Mouse (Mus musculus) intestine, embryonic 14.5 days (tissue): ENCODE measurements around the gene Dock4. TPM values are rescaled to one million over a fixed set of nuclear protein-coding genes. Genes with fewer than 3 reads are reported as not detected.
A peak's percentile ranks its signal among the peaks of the same experiment; 100 is the strongest.
"Not testable (repeated sequence)": the region's sequence is repeated elsewhere in the genome, so short reads cannot be mapped to it uniquely, and the experiment has no call there.

ENCODE experiments used
- ATAC-seq: fragments of 200-750 bp; cut with Nextera tagmentation; replicated peaks from 2 replicates; pipeline ENCODE4 v1.8.0; 2017; ENCODE audit warnings: low read depth, moderate number of reproducible peaks, moderate TSS enrichment, moderate library complexity; ENCODE audit not compliant: low FRiP score, low TSS enrichment
- DNase-seq: peaks from one replicate; pipeline ENCODE4 v3.0.0-alpha.2; 2018; ENCODE audit warnings: low spot score
- H3K27ac ChIP-seq: fragments of 300-500 bp; sonication (generic); 2 replicates; pipeline ENCODE4 v1.5.1; 2014; ENCODE audit warnings: low read depth, mild to moderate bottlenecking, control low read depth
- H3K27me3 ChIP-seq: fragments of 300-500 bp; sonication (generic); replicated peaks from 2 replicates; pipeline ENCODE4 v1.6.1; 2014; ENCODE audit warnings: low read length, control low read depth; ENCODE audit not compliant: control insufficient read depth, insufficient read depth
- H3K36me3 ChIP-seq: fragments of 300-500 bp; sonication (generic); 2 replicates; pipeline ENCODE4 v1.6.1; 2014; ENCODE audit warnings: low read length, control low read depth; ENCODE audit not compliant: control insufficient read depth, insufficient read depth
- H3K4me1 ChIP-seq: fragments of 300-500 bp; sonication (generic); replicated peaks from 2 replicates; pipeline ENCODE4 v1.6.1; 2014; ENCODE audit warnings: low read length, control low read depth, mixed read lengths; ENCODE audit not compliant: control insufficient read depth, insufficient read depth
- H3K4me2 ChIP-seq: fragments of 300-500 bp; sonication (generic); 2 replicates; pipeline ENCODE4 v1.6.1; 2014; ENCODE audit warnings: low read length
- H3K4me3 ChIP-seq: fragments of 300-500 bp; sonication (generic); 2 replicates; pipeline ENCODE4 v1.5.1; 2014; ENCODE audit warnings: low read depth, low read length, control low read depth, mixed read lengths
- H3K9ac ChIP-seq: fragments of 300-500 bp; sonication (generic); 2 replicates; pipeline ENCODE4 v1.6.1; 2014; ENCODE audit warnings: mild to moderate bottlenecking, low read length
- H3K9me3 ChIP-seq: fragments of 300-500 bp; sonication (generic); 2 replicates; pipeline ENCODE4 v1.6.1; 2016; ENCODE audit warnings: low read length, control low read depth; ENCODE audit not compliant: control insufficient read depth
- WGBS: fragments of 180-500 bp; shearing (Covaris S2); extraction: QIAGEN DNeasy Blood & Tissue Kit; methylation state at CpG from one replicate; pipeline ENCODE4 v1.1.7; 2014; 5-methylcytosine and 5-hydroxymethylcytosine counted together
- polyA plus RNA-seq: library from polyadenylated mRNA; unstranded; fragments of >200 nt; fragmentation: Nextera tagmentation; extraction: Ambion mirVana; gene quantifications from 2 replicates; pipeline ENCODE4 v1.2.1, GENCODE M21; 2014

The Dock4 gene
- polyA plus RNA-seq, 1 experiment from 2014 or later = 10.6 TPM

- ATAC-seq (no peak), DNase-seq (no peak)
- Histone ChIP-seq H3K27ac (no peak overlapping the region), H3K4me2 (no peak overlapping the region), H3K4me1 (peaks cover 3% of the 10 kb centered on the region; the same call in 1 of the 2 replicates), H3K4me3 (no peak overlapping the region), H3K27me3 (no peaks in the 10 kb centered on the region), H3K9ac (no peak overlapping the region), H3K36me3 (no peaks in the 10 kb centered on the region), H3K9me3 (no peaks in the 10 kb centered on the region)
- 62% methylated on average over 3 of the region's 3 CpGs for WGBS
Measured at GRCm38 (mm10) chr12:40843474-40844080, 397.8 kb downstream of the Dock4 start.

DNA sequence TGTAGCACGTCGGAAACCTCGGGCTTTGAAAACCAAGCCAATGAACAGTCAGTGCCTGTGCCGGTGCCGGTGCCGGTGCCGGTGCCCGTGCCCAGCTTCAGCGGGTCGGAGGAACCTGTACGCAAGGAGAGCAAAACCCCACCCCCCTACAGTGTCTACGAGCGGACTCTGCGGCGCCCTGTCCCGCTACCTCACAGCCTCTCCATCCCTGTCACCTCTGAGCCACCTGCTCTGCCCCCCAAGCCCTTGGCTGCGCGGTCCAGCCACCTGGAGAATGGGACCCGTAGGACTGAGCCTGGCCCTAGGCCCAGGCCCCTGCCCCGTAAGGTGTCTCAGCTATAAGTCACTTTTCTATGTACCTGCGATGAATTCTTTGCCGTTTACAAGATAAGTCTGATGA, 398.6 kb downstream of the Dock4 start:
- Histone ChIP-seq H3K9me3 (no peaks in the 10 kb centered on the region), H3K36me3 (no peaks in the 10 kb centered on the region), H3K27me3 (no peaks in the 10 kb centered on the region), H3K4me1 (no peaks in the 10 kb centered on the region), H3K9ac (no peak overlapping the region), H3K4me3 (no peak overlapping the region), H3K4me2 (no peak overlapping the region), H3K27ac (no peak overlapping the region)
- DNase-seq (no peak), ATAC-seq (0 out of 2 replicates have a peak, but pooled peaks have one; percentile 50)
- 90% methylated on average over 22 of the region's 22 CpGs for WGBS

DNA sequence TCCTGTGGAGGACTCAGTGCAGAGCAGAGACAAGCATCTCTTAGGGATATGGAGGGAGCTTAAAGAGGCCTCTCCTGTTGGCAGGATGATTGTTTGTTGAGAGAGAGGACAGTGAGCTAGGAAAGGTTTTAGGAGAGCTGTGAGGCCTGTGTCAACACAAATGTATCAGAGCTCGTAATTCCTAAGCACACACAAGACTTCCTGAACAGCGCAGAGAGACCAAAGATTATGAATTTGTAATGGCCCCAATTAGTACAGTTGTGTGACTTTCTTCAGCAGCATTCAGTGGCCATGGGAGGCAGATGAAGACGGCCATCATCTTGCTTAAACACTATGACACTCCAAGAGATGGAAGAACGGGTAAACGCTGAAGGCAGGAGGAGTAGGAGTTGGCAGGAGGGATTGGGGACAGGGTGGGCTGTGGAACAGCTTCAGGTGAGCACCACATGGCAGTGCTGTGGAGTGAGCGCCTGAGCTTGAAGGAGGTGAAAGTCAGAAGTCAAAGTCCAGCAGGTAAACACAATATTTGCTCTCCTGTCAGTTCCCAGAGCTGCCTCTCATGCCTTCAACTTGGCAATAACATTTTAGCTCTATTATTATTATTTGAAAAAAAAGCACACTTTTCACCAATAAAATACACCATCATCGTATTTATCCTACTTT, 409.1 kb downstream of the Dock4 start:
- Histone ChIP-seq H3K27me3 (no peaks in the 10 kb centered on the region), H3K4me1 (no peaks in the 10 kb centered on the region), H3K4me3 (no peak overlapping the region), H3K9ac (no peak overlapping the region), H3K9me3 (no peaks in the 10 kb centered on the region), H3K36me3 (no peaks in the 10 kb centered on the region), H3K27ac (no peak overlapping the region), H3K4me2 (no peak overlapping the region)
- no peak for ATAC-seq
- no peak for DNase-seq
- 76% methylated on average over 7 of the region's 7 CpGs for WGBS

DNA sequence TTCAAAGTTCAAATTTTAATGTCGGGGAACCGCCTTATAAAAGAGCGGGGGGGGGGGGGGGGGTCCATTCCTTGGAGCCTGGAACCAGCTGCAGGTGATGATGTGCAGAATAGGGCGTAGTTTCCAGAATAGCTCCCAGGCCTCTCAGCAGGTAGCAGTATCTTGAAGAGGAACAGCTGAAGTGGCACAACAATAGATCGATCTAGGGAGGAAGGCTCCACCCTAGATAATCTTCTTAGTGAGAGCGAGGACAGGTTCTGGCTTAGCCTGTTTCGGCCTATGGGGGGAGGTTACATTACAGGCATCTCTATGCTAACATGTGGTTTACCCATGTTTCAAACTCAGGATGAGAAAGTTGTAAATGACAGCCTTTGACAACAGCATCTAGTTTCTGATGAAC, 411.7 kb downstream of the Dock4 start:
- H3K4me1 ChIP-seq = no peaks in the 10 kb centered on the region
- no peaks in the 10 kb centered on the region for H3K36me3 ChIP-seq
- H3K27ac ChIP-seq = no peak overlapping the region
- no peak overlapping the region for H3K4me3 ChIP-seq
- H3K9ac ChIP-seq = no peak overlapping the region
- H3K27me3 ChIP-seq = no peaks in the 10 kb centered on the region
- no peak overlapping the region for H3K4me2 ChIP-seq
- DNase-seq = peak; percentile 42
- WGBS = 92% methylated on average over 7 of the region's 7 CpGs
- H3K9me3 ChIP-seq = no peaks in the 10 kb centered on the region
- ATAC-seq = no peak

- not testable (repeated sequence) for H3K27ac ChIP-seq, H3K4me3 ChIP-seq, H3K4me1 ChIP-seq, H3K9me3 ChIP-seq, H3K27me3 ChIP-seq, DNase-seq, H3K36me3 ChIP-seq, H3K4me2 ChIP-seq, H3K9ac ChIP-seq, ATAC-seq
- WGBS = 87% methylated on average over 7 of the region's 7 CpGs
Measured at GRCm38 (mm10) chr12:40858763-40859162, 413.0 kb downstream of the Dock4 start.

- Histone ChIP-seq H3K27ac (no peak overlapping the region), H3K9ac (no peak overlapping the region), H3K36me3 (no peaks in the 10 kb centered on the region), H3K4me2 (no peak overlapping the region), H3K9me3 (peaks cover 8% of the 10 kb centered on the region; the same call in 1 of the 2 replicates), H3K4me3 (no peak overlapping the region), H3K27me3 (no peaks in the 10 kb centered on the region), H3K4me1 (no peaks in the 10 kb centered on the region)
- ATAC-seq (no peak), DNase-seq (no peak)
- WGBS = 94% methylated on average over 5 of the region's 5 CpGs
Measured at GRCm38 (mm10) chr12:40870387-40870786, 424.6 kb downstream of the Dock4 start.

- H3K4me3 ChIP-seq = no peak overlapping the region
- H3K9ac ChIP-seq = no peak overlapping the region
- no peaks in the 10 kb centered on the region for H3K36me3 ChIP-seq
- no peaks in the 10 kb centered on the region for H3K4me1 ChIP-seq
- H3K27me3 ChIP-seq = no peaks in the 10 kb centered on the region
- DNase-seq (no peak), ATAC-seq (no peak)
- no peak overlapping the region for H3K27ac ChIP-seq
- peaks cover 8% of the 10 kb centered on the region; the same call in 1 of the 2 replicates for H3K9me3 ChIP-seq
- 93% methylated on average over 3 of the region's 3 CpGs for WGBS
- H3K4me2 ChIP-seq = no peak overlapping the region
Measured at GRCm38 (mm10) chr12:40872716-40873115, 427.0 kb downstream of the Dock4 start.

GRCm38 (mm10) chr12:40873267-40873666, 427.5 kb downstream of the Dock4 start:
- H3K36me3 ChIP-seq, H3K27me3 ChIP-seq, H3K27ac ChIP-seq, H3K9ac ChIP-seq, H3K4me2 ChIP-seq, DNase-seq, H3K4me3 ChIP-seq, ATAC-seq, H3K4me1 ChIP-seq, H3K9me3 ChIP-seq: not testable (repeated sequence)
- 62% methylated on average over 7 of the region's 7 CpGs for WGBS

- no peaks in the 10 kb centered on the region for H3K36me3 ChIP-seq
- no peak overlapping the region for H3K27ac ChIP-seq
- H3K4me1 ChIP-seq = 0 out of 2 replicates have a peak, but pooled peaks cover 4% of the 10 kb centered on the region
- 86% methylated on average over 3 of the region's 3 CpGs for WGBS
- no peak for DNase-seq
- no peak for ATAC-seq
- H3K9me3 ChIP-seq = no peaks in the 10 kb centered on the region
- no peaks in the 10 kb centered on the region for H3K27me3 ChIP-seq
- no peak overlapping the region for H3K4me3 ChIP-seq
- no peak overlapping the region for H3K9ac ChIP-seq
- no peak overlapping the region for H3K4me2 ChIP-seq
Measured at GRCm38 (mm10) chr12:40884976-40885375, 439.2 kb downstream of the Dock4 start.
